Mouse (Mus musculus) intestine, postnatal 0 days (tissue): ENCODE data around the gene Notch1. TPM values are rescaled to one million over a fixed set of nuclear protein-coding genes. Genes with fewer than 3 reads are reported as not detected.

Source experiments
- ATAC-seq: fragments of 200-750 bp; cut with Nextera tagmentation; 2 replicates; pipeline ENCODE4 v1.8.0; 2017; ENCODE audit warnings: mild to moderate bottlenecking, moderate TSS enrichment, moderate library complexity
- H3K27ac ChIP-seq: fragments of 300-500 bp; sonication (generic); 2 replicates; pipeline ENCODE4 v1.5.1; 2014; ENCODE audit warnings: mild to moderate bottlenecking, low read depth, low read length, moderate library complexity
- H3K27me3 ChIP-seq: fragments of 300-500 bp; sonication (generic); replicated peaks from 2 replicates; pipeline ENCODE4 v1.6.1; 2014; ENCODE audit warnings: low read length, mixed read lengths; ENCODE audit not compliant: control insufficient read depth, insufficient read depth
- H3K36me3 ChIP-seq: fragments of 300-500 bp; sonication (generic); 2 replicates; pipeline ENCODE4 v1.6.1; 2014; ENCODE audit warnings: mild to moderate bottlenecking, moderate library complexity; ENCODE audit not compliant: control insufficient read depth, insufficient read depth
- H3K4me1 ChIP-seq: fragments of 300-500 bp; sonication (generic); replicated peaks from 2 replicates; pipeline ENCODE4 v1.6.1; 2014; ENCODE audit warnings: antibody characterized with exemption, low read length, mixed read lengths; ENCODE audit not compliant: control insufficient read depth, insufficient read depth
- H3K4me2 ChIP-seq: fragments of 300-500 bp; sonication (generic); replicated peaks from 2 replicates; pipeline ENCODE4 v1.6.1; 2014; ENCODE audit warnings: low read depth, mild to moderate bottlenecking, moderate library complexity
- H3K4me3 ChIP-seq: fragments of 300-500 bp; sonication (generic); 2 replicates; pipeline ENCODE4 v1.5.1; 2014; ENCODE audit warnings: low read depth, low read length
- H3K9ac ChIP-seq: fragments of 300-500 bp; sonication (generic); 2 replicates; pipeline ENCODE4 v1.6.1; 2014; ENCODE audit warnings: mild to moderate bottlenecking, low read depth, low read length
- H3K9me3 ChIP-seq: fragments of 300-500 bp; sonication (generic); 2 replicates; pipeline ENCODE4 v1.6.1; 2016; ENCODE audit warnings: mixed run types; ENCODE audit not compliant: control insufficient read depth
- CTCF ChIP-seq: sonication (generic); IDR thresholded peaks from 2 replicates; pipeline ENCODE4 v1.5.1; 2016; ENCODE audit warnings: low read depth, mild to moderate bottlenecking, control low read depth, antibody characterized with exemption, moderate library complexity
- WGBS: fragments of 180-500 bp; shearing (Covaris S2); extraction: QIAGEN DNeasy Blood & Tissue Kit; methylation state at CpG from one replicate; pipeline ENCODE4 v1.1.7; 2014; 5-methylcytosine and 5-hydroxymethylcytosine counted together
- microRNA-seq: library from miRNA; unstranded; fragments of <30 nt; microRNA quantifications from one replicate; pipeline ENCODE4, GENCODE M21; 2016
- polyA plus RNA-seq: library from polyadenylated mRNA; unstranded; fragments of >200 nt; fragmentation: Nextera tagmentation; extraction: Ambion mirVana; gene quantifications from 2 replicates; pipeline ENCODE4 v1.2.1, GENCODE M21; 2015

Gene Notch1
- polyA plus RNA-seq, 1 experiment from 2014 or later: 3.6 TPM

DNA sequence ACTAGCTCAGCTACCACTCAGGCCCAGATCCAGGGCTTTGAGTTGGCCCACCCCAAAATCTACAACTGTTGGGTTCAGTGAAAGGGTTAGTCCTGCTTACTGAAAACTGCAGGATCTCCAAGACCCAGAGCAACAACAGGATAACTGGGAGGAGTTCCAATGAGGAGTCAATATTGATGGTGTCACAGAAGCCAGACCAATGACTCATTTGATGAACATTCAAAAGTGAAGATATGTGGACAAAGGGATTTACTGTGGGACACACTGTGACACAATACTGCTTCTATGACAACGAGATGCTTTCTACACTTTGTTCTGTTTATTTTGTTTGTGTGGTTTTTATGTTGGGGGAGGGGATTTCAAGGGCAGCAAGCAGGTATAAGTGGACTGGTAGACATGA is 98.3 kb downstream of the Notch1 start:
- Histone ChIP-seq H3K4me2 (no peak overlapping the region), H3K9ac (no peak overlapping the region), H3K4me3 (no peak overlapping the region), H3K4me1 (no peaks in the 10 kb centered on the region), H3K27me3 (no peaks in the 10 kb centered on the region), H3K36me3 (peaks cover 92% of the 10 kb centered on the region), H3K27ac (no peak overlapping the region), H3K9me3 (no peaks in the 10 kb centered on the region)
- 90% methylated on average over 1 of the region's 1 CpGs for WGBS
- TF ChIP-seq CTCF: no peak
- no peak for ATAC-seq

DNA sequence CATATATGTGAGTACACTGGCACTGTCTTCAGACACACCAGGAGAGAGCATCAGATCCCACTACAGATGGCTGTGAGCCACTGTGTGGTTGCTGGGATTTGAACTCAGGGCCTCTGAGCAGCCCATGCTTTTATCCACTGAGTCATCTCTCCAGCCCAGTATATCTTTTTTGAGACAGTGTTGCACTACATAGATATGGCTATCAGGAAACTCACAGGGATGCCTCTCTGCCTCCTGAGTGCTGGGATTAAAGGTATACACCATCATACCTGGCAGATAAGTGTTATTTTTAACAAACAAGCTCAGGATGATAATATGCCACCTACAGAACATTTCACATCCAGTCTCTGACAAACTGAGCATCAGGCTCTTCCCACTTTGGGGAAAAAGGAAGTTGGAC is 99.4 kb downstream of the Notch1 start:
- no peak overlapping the region for H3K4me2 ChIP-seq
- TF ChIP-seq CTCF: no peak
- H3K4me3 ChIP-seq: no peak overlapping the region
- H3K9me3 ChIP-seq: no peaks in the 10 kb centered on the region
- H3K4me1 ChIP-seq: no peaks in the 10 kb centered on the region
- H3K27me3 ChIP-seq: no peaks in the 10 kb centered on the region
- H3K9ac ChIP-seq: no peak overlapping the region
- peaks cover 92% of the 10 kb centered on the region for H3K36me3 ChIP-seq
- H3K27ac ChIP-seq: no peak overlapping the region
- ATAC-seq: no peak

DNA sequence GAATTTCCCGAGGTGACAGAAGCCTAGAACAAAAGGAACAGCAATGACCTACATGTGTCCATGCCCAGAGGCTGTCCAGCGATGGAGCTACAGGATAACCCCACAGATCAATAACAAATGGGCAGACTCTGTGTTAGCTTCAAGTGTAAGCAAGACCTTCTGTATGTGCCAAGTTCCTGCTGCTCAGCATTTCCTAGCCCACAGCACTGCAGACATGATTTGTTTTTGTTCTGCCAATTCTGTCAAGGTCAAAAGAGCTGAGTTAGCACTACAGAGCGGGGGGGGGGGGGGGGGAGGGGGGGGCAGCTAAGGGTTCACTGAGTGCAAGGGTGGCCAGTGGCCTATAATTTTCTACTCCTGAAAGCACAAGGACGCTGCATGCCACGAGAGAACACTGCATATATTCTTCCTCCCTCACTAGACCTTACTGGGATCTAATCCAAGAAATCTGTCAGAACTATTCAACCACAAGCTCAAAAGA is 105.5 kb downstream of the Notch1 start:
- peaks cover 59% of the 10 kb centered on the region for H3K36me3 ChIP-seq
- TF ChIP-seq CTCF: no peak
- H3K4me1 ChIP-seq: 0 out of 2 replicates have a peak, but pooled peaks cover 9% of the 10 kb centered on the region
- no peak overlapping the region for H3K9ac ChIP-seq
- no peak overlapping the region for H3K27ac ChIP-seq
- H3K9me3 ChIP-seq: no peaks in the 10 kb centered on the region
- H3K4me3 ChIP-seq: no peak overlapping the region
- 61% methylated on average over 4 of the region's 5 CpGs for WGBS
- H3K4me2 ChIP-seq: no peak overlapping the region
- no peaks in the 10 kb centered on the region for H3K27me3 ChIP-seq
- ATAC-seq: no peak

- 80% methylated on average over 5 of the region's 5 CpGs for WGBS
- TF ChIP-seq CTCF: no peak
Measured at GRCm38 (mm10) chr2:26410091-26410490, 106.4 kb downstream of the Notch1 start.

GRCm38 (mm10) chr2:26409362-26409761 is 107.1 kb downstream of the Notch1 start:
- no peak overlapping the region for H3K27ac ChIP-seq
- H3K9me3 ChIP-seq: no peaks in the 10 kb centered on the region
- no peak overlapping the region for H3K9ac ChIP-seq
- peak overlapping the region; percentile 88 for H3K4me2 ChIP-seq
- peaks cover 50% of the 10 kb centered on the region for H3K36me3 ChIP-seq
- H3K27me3 ChIP-seq: no peaks in the 10 kb centered on the region
- no peak for ATAC-seq
- no peak for TF ChIP-seq CTCF
- peak overlapping the region; percentile 90 for H3K4me3 ChIP-seq
- H3K4me1 ChIP-seq: 0 out of 2 replicates have a peak, but pooled peaks cover 9% of the 10 kb centered on the region
- 58% methylated on average over 3 of the region's 3 CpGs for WGBS

More at GRCm38 (mm10) chr2:26410091-26410490, 106.4 kb downstream of the Notch1 start:
- no peaks in the 10 kb centered on the region for H3K27me3 ChIP-seq
- peaks cover 52% of the 10 kb centered on the region for H3K36me3 ChIP-seq
- H3K9ac ChIP-seq: no peak overlapping the region
- no peak for ATAC-seq
- no peaks in the 10 kb centered on the region for H3K9me3 ChIP-seq
- H3K4me3 ChIP-seq: no peak overlapping the region
- no peak overlapping the region for H3K27ac ChIP-seq
- H3K4me2 ChIP-seq: no peak overlapping the region
- H3K4me1 ChIP-seq: 0 out of 2 replicates have a peak, but pooled peaks cover 9% of the 10 kb centered on the region

- Histone ChIP-seq H3K36me3 (peaks cover 45% of the 10 kb centered on the region), H3K27ac (peak within 1 kb of the TSS; percentile 88), H3K9ac (peak within 1 kb of the TSS; percentile 91), H3K27me3 (no peaks in the 10 kb centered on the region), H3K9me3 (no peaks in the 10 kb centered on the region), H3K4me3 (peak within 1 kb of the TSS; percentile 90), H3K4me2 (peak within 1 kb of the TSS; percentile 88), H3K4me1 (0 out of 2 replicates have a peak, but pooled peaks cover 9% of the 10 kb centered on the region)
- peak; percentile 92 for ATAC-seq
- under 1% methylated on average over 53 of the region's 57 CpGs for WGBS
- peak; percentile 98 for TF ChIP-seq CTCF
Measured at GRCm38 (mm10) chr2:26408515-26409356, 107.7 kb downstream of the Notch1 start, which contains the start of gene Inpp5e. TSS of gene Inpp5e (minus strand) at chr2:26409203.

Small RNAs within 50 kb of the gene (microRNA-seq; reads per million reads assigned to microRNA genes)
- not detected for gene Mir6996

Other genes starting within 250 kb of the Notch1 start
- gene Ccdc187, start 222.1 kb downstream of the Notch1 start, polyA plus RNA-seq: 0.09 and 0.21 TPM in 2 replicates
- 6.3 and 6.9 TPM in 2 replicates for gene Gpsm1, start 201.1 kb downstream of the Notch1 start, polyA plus RNA-seq
- gene Dnlz, start 164.6 kb downstream of the Notch1 start, polyA plus RNA-seq: 16.4 and 17.0 TPM in 2 replicates
- 0.26 and 0.33 TPM in 2 replicates for gene Card9, start 155.7 kb downstream of the Notch1 start, polyA plus RNA-seq
- 5.6 and 6.7 TPM in 2 replicates for gene Snapc4, start 136.0 kb downstream of the Notch1 start, polyA plus RNA-seq
- 45.6 and 49.3 TPM in 2 replicates for gene Entr1, start 127.3 kb downstream of the Notch1 start, polyA plus RNA-seq
- 46.4 and 47.6 TPM in 2 replicates for gene Pmpca, start 127.3 kb downstream of the Notch1 start, polyA plus RNA-seq
- gene Inpp5e, start 107.5 kb downstream of the Notch1 start, polyA plus RNA-seq: 6.8 TPM in 2 replicates
- 17.4 and 18.3 TPM in 2 replicates for gene Sec16a, start 71.4 kb downstream of the Notch1 start, polyA plus RNA-seq
- gene Egfl7, start 63.4 kb upstream of the Notch1 start, polyA plus RNA-seq: 54.4 and 65.2 TPM in 2 replicates
- gene Gm20532, start 70.0 kb upstream of the Notch1 start, polyA plus RNA-seq: not detected in 2 replicates
- 124 and 128 TPM in 2 replicates for gene Agpat2, start 87.8 kb upstream of the Notch1 start, polyA plus RNA-seq
- 6.8 and 6.9 TPM in 2 replicates for gene Fam69b, start 111.8 kb upstream of the Notch1 start, polyA plus RNA-seq
- not detected in 2 replicates for gene Lcn4, start 154.6 kb upstream of the Notch1 start, polyA plus RNA-seq